Mouse (Mus musculus): ENCODE results near the gene Ift22.
A peak's percentile ranks its signal among the peaks of the same experiment; 100 is the strongest.

The Ift22 gene

DNA sequence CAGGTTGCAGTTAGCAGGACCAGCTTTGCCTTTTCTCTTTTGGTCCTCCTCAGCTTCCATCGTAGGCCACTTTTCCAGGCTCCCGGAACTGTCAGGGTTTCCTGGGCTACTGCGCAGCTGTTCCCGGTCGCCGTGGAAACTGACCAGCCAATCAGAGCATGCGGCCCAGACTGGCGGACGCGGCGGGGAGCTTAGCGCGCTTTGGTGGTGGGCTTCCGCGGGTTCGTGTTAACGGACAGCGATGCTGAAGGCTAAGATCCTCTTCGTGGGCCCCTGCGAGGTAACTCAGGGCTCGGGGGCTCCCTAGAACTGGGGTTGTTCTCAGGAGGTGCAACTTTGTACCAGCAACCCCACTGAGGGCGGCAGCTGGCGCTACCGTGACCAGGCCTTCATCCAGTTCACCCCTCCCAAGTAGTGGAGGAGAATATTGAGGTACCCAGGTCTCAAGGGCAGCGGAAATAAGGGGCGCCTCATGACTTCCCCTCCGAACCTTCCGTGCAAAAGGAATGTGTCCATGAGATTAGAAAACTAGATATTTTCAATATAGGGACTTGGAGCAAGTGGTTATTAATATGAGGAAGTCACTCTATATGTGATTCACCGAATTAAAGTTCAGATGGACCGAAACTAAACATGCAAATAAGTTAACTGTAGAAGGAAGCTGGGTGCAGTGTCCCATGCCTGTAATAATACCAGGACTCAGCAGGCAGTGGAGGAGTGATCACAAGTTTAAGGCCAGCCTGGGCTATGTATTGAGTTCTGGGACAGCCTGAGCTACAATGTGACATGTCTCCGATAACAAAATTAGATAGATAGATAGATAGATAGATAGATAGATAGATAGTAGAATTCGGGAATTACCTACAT lies at the start of gene Ift22:
Gene Ift22, plus strand, starts transcription at position 160 of the 867 bp plus-strand sequence.
- DNase-seq (ENCODE audit: extremely low spot score): peak; percentile 92

GRCm38 (mm10) chr5:136861191-136861940 lies 46.6 kb upstream of the Ift22 start:
- DNase-seq (ENCODE audit: extremely low spot score): peak; percentile 79

- DNase-seq (ENCODE audit: extremely low spot score): no peak
These were observed 45.1 kb upstream of the Ift22 start for GRCm38 (mm10) chr5:136862806-136863205.

DNA sequence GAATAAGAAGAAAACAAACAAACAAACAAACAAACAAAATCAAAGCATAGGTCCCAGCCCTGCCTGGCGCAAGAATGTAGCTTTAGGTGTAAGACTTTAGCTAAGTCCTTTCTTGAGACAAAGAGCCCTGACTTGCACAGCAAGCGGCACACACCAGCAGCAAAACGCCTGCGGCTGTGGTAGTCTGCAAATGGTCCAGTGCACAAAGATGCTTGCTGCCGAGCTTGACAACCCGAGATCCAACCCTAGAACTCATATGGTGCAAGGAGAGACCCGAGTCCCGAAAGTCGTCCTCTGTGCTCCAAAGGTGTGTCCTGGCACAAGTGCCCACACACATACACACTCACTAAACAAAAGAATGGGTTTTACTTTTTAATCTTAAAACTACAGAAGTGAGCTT lies 44.7 kb upstream of the Ift22 start:
- peak; percentile 35 for DNase-seq (ENCODE audit: extremely low spot score)

GRCm38 (mm10) chr5:136863961-136864674 lies 43.8 kb upstream of the Ift22 start:
- DNase-seq (ENCODE audit: extremely low spot score): peak; percentile 87

- no peak for DNase-seq (ENCODE audit: extremely low spot score)
These were observed 40.2 kb upstream of the Ift22 start for GRCm38 (mm10) chr5:136867706-136868105.

DNA sequence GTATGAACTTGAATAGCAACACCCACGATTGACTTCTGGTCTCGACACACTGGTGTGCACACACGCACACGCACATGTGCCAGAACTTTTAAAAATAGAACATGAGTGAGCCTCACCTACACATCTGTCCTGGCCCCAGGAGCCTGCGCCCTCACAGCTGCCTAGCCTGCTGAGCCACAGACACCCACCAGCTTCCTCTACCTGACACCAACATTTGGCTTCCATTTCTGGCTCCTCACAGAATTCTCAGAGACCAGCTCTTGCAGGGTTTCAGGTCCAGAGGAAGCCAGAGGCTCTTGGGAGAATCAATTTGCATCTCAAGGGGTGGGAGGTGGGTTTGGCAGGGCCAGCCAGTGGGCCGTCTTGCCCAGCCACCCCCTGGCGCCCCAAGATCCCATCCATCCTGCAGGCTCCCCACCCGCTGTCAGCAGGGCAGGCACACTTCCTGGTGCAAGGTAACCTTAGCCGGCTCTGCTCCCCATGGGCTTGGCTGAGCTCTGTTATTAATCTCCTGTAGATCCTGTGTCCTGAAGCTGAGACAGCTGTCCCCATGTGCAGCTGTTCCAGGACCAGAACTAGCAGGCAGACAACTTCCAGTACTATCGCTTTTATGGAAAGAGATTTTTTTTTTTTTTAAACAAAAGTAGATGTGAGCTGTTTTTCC lies 38.4 kb upstream of the Ift22 start:
- peak; percentile 34 for DNase-seq (ENCODE audit: extremely low spot score)

GRCm38 (mm10) chr5:136872417-136872816 lies 35.5 kb upstream of the Ift22 start:
- no peak for DNase-seq (ENCODE audit: extremely low spot score)

- DNase-seq (ENCODE audit: extremely low spot score): no peak
These were observed 33.7 kb upstream of the Ift22 start for GRCm38 (mm10) chr5:136874271-136874670.

DNA sequence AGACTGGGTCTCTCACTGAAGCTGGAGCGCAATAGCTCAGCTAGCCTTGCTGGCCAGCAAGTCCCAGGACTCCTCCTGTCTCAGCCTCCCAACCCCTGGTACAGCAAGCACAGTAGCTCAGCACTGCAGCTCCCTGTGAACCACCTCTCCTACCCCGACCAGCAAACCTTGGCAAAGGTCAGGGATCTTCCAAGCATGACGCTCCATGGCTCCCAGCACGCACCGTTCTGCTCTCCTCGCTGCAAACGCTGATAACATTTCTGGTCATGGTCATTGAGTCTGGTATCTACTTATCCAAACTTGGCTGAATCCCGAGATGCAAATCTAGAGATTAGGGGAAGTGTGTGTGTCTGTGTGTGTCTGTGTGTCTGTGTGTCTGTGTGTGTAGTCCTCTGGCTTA lies 27.8 kb upstream of the Ift22 start:
- no peak for DNase-seq (ENCODE audit: extremely low spot score)

DNA sequence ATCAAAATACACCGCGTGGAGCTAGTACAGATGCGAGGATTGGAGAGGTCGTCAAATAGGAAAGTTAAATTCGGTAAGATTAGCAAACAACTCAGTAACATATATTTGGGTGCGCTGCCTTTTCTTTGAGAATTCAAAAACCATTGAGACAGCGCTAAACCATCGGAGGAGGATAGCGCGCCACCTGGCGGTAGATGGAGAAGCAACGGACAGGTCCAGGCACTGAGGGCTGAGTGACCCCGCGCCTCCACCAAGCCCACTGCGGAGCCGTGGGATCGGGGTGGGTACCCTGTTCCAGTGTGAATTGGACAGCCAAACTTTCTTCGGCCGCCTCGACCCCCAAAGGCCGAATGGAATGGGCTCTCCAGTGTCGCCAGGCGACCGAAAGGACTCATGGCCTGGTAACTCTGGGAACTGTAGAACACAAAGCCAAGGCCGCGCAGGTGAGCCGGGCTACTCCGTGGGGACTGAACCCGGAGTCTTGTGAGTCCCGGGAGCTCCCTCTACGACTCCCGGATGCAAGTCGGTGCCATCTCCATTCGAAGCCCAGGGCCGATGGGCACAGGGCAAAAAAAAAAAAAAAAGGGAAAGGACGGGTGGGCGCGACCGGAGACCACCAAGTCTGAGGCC lies 26.5 kb upstream of the Ift22 start:
- DNase-seq (ENCODE audit: extremely low spot score): peak; percentile 87

- peak; percentile 33 for DNase-seq (ENCODE audit: extremely low spot score)
These were observed 25.7 kb upstream of the Ift22 start for GRCm38 (mm10) chr5:136882055-136882787.

GRCm38 (mm10) chr5:136882788-136883439 lies 25.0 kb upstream of the Ift22 start, which contains the start of gene Col26a1:
Gene Col26a1 (minus strand): TSS chr5:136883209.
- DNase-seq (ENCODE audit: extremely low spot score): peak; percentile 73

- peak; percentile 58 for DNase-seq (ENCODE audit: extremely low spot score)
These were observed 21.0 kb upstream of the Ift22 start for GRCm38 (mm10) chr5:136886957-136887356.

DNA sequence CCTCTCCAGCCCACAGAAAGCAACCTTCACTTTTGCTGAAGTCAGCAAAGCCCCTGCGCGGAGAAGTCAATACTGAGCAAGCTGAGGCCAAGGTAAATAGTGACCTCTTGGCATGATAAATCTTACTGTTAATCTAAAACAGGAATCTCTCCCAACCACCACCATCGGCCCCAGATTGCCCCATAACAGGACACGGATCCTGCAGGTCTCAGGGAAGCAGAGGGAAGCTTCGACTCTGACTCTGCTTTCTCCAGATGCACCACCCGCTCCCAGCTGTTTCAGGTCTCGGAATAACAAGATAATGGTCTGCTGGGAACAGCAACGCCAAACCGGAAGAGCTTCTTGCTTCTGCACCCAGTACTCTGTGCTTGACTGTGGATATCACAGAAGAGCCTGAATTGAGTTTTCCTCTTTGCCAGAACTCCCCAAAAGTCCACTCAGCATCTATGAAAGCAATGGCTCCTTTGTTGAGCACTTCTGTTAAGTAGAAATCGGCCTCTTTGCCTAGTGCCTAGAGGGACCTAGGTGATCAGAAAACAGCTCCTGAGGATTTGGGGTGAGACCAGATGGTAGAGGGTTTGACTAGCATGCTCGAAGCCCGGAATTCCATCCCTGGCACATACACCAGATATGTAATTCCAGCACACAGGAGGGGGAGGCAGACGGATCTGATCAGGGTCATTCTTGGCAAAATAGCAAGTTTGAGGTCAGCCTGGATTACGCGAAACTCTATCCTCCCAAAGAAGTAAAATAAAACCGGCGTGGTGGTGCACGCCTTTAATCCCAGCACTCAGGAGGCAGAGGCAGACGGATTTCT lies 19.2 kb upstream of the Ift22 start:
- DNase-seq (ENCODE audit: extremely low spot score): peak; percentile 35

- DNase-seq (ENCODE audit: extremely low spot score): no peak
These were observed 13.0 kb upstream of the Ift22 start for GRCm38 (mm10) chr5:136894840-136895528.

DNA sequence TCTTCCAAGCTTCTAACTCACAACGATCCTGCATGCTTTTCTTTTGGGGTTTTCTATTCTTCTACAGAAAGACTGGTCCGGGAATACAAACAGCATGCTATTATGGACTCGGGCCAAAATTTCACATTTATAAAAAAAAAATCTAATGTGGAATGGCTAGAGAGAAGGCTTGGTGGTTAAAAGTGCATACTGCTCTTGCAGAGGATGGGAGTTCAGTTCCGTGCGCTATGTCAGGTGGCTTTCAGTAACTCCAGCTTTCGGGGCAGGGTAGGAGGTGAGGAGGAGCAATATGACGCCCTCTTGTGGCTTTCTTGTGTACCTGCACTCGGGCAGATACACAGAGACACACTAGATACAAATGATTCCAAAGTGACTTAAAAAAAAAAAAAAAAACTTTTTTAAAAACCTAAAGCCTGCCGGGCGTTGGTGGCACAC lies 12.4 kb upstream of the Ift22 start:
- DNase-seq (ENCODE audit: extremely low spot score): no peak

GRCm38 (mm10) chr5:136904621-136905020 lies 3.3 kb upstream of the Ift22 start:
- DNase-seq (ENCODE audit: extremely low spot score): no peak
